Mouse (Mus musculus): ENCODE data around the gene Ccdc185.

The Ccdc185 gene

DNA sequence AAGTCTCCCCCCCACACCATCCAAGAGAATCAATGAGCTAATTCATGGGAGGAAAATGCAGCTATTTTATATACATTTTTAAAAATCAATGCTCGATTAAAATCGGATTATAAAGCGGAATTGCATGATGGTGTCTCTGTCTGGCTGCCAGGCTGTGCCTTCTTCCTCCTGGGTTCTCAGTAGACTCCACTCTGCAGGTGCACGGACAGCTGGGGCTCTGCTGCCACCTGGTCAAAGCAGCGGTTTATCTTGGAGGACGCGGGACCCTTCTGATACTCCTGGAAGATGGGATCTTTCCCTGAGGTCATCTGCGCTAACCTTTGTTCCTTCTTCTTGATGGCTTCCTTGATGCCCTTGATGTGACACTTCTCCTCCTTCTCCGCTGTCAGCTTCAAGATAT is 1.9 kb downstream of the Ccdc185 start:
- DNase-seq (ENCODE audit: low spot score in 2 of 2), result no peak

DNA sequence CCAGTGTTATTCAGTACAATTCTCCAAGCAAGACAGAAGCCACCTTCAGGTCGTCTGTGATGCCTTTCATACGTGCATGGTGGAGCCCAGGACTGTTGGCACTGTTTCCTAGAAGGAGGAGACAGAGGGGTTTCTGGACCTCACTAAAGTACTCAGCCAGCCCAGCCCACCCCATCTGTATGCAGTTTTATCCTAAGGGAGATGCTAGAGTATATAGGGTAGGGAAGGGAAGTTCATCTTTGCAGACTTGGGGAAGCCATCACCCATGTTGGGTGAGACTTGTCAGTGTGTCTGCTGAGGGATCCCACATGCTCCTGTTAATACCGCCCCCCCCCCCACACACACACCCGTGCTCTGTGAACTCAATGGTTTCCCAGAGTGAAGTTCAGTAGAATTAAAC is 13.1 kb downstream of the Ccdc185 start:
- DNase-seq (ENCODE audit: low spot score in 2 of 2), result no peak

DNA sequence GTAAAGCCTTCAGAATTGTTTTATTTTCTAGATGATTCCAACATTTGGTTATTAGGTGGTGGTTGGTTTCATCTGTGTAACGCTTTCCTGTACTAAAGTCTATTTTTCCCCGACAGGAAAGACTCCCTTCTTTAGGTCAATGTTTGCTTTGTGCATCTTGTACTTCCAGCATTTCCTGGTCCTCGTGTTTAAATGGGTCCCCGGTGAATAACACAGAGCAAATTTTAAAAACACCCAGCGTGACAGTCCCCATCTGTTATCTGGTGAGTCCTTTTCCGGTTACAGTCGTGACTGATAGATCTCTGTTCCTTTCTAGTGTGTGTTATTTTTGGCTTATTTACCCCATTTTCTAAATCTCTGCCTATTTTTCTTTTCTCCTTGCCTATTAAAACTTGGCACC is 16.3 kb downstream of the Ccdc185 start:
- DNase-seq (ENCODE audit: low spot score in 2 of 2), result no peak

DNA sequence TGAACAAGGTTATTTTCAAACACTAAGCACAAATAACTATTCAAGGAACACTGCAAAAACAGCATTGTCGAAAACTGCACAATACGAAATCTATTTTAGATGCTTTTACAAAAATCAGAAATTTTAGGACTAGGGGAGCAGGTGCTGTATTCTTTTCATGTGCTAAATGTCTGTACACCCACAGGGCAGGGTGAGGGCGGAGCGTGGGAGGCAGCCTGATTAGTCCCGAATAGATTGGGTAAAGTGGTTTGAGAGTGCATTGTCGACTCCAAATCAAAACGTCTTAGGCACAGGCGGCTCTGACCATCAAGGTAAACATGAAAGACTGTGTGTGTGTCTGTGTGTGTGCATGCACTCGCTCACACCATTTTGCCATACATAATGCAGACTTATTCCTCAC is 20.0 kb downstream of the Ccdc185 start:
- DNase-seq (ENCODE audit: low spot score in 2 of 2), result no peak

DNA sequence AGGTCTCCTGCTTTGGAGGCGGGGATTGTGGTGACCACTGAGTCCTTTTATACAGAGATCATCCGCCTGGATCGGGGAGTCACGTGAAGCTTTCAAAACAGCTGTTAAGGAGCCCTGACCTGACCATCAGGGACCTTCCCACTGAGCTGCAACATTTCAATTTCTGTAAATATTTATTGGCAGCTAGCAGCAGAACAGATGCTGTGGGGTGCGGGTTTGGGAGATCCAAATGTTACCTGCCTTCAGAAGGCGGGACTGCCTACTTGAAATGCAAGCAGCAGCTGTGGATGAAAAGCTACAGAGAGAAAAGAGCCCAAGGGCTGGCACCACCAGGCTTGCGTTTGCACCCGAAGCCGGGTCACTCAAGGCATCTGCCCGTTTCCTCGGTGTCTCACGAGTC is 21.4 kb downstream of the Ccdc185 start:
- DNase-seq (ENCODE audit: low spot score in 2 of 2), result no peak

DNA sequence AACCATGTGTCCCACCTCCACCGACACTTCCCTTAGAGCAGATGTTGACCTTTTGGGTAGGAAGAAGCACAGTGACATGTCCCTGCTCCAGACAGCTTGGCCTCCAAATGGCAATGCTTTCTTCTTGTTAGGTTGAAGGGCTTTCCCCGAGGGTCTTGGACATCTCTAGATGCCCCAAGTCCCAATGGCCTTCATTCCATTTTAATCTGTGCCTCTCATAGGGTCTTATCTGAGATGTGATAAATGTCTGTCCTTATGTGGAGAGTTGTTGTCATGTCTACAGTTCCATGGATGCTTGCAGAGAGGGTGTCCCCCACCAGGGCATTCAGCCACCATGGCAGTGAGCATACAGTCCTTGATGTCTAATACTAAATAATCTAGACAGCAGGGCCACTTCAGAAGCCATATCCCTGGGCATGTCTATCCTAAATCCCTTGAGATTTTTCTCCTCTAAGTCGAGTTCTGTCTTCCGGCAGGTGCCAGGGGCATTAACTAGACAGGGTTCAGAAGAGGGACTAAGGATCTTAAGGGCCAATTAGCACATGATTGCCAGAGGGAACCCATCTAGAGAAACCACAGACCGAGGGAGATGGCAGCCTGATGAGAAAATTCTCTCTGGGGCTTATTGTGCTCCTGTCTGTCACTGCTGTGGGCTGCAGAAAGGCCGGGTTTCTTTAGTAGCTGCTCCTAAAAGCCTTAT is 34.6 kb downstream of the Ccdc185 start:
- DNase-seq (ENCODE audit: low spot score in 2 of 2), result no peak

DNA sequence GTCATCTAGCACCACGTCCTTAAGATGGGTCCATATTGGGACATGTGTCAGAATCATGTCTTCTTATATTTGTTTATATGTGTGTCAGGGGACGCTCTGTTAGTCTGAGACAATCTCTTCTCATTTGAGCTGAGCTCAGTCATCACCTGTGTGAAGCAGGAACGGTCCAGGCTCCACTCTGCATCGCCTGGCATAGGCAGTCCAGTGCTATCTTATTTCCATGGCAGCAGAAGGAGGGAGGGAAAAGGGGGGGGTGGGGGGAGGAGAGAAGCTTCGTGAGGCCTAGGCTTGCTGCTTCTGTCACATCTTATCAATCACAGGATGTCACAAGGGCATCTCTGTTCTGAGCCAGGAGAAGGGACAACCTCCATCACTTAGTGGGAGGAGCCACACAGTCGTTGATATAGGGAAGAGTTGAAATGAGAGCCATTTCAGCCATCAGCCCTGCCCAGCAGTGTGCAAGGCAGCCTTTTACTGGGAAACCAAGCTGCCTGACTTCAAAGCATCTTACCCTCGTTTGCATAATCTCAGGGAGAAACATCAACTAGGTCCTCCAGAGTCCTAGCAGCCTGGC is 37.5 kb downstream of the Ccdc185 start:
- no peak for DNase-seq (ENCODE audit: low spot score in 2 of 2)

DNA sequence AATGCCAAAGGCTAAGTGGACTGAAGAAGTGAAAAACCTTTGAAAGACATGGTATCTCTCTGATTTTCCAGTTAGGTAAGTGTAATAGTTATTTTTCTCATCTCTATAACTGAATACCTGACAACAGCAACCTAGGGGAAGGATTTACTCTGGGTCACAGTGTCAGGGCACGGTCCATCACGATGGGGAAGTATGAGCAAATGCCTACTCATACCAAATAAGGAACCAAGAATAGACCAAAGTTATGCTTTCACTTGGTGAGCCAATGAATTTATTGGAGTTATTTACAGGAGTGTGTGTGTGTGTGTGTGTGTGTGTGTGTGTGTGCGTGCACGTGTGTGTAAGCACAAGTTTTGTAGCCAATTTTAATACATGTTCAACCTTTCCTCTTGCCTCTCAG is 41.5 kb downstream of the Ccdc185 start:
- no peak for DNase-seq (ENCODE audit: low spot score in 2 of 2)

DNA sequence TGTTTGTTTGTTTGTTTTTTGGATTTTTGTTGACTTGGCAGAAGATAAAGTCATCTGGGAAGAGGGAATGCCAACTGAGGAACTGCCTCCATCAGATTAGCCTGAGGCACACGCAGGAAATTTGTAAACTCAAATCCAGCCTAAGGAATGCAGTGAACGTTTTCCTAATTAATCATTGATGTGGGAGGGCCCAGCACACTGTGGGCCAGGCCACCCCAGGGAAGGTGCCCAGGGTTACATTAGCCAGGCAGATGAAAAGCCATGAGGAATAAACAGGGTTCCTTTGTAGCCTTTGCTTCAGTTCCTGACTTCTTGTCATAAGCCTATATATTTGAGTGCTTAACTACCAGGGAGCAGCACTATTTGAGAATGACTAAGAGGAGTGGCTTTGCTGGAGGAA is 44.1 kb downstream of the Ccdc185 start:
- no peak for DNase-seq (ENCODE audit: low spot score in 2 of 2)

DNA sequence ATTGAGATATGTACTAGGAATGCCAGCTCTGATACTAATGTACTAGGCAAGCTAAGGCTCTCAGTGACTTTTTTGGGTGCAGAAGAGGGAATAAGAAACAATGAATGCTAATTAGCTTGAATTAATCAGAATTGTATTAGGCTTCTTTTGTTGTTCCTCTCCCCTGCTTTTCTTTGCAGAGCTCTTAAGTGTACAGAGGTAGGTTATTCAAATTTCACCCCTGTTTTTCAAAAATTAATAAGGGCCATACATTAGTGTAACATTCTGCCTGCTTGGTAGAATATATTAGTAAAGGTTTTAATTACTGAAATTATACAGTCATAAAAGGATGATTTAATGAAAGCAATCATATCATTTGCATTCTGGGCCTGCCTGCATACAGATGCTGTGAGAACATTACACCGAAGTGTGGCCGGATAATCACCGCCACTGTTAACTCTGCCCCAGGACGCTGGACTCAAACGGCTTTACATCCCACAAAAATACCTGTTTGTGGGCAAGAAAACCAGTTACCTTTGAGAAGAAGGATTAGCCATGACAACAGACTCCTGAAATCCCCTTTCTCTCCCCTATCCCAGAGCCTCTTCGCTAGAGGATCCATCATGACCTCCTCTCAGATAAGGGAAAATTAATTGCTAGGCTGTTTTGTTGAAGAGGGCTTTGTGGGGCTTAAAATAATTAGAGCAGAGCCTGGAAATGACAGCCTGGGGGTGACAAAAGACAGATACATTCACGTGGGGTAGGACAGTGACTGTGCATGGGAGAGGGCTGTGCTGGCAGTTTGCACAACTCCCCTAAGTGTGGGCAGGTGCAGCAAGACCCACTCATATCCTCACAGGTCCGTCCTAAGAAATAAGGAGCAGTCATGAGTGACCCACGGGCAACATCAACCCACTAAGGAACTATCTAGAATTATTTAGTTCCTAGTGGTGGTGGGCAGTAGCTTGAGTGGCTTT is 49.3 kb downstream of the Ccdc185 start:
- no peak for DNase-seq (ENCODE audit: low spot score in 2 of 2)

All from cerebellum, postnatal 4 days (tissue).